32 mouse cellular contexts compared by ENCODE assay signal in genomic region chr1:82879172-82879571, GRCm38 (mm10). TPM values are rescaled to one million over a fixed set of nuclear protein-coding genes. Genes with fewer than 3 reads are reported as not detected.
DNase-seq lines count a peak whose midpoint lies in the region; ATAC-seq lines count a peak whose summit lies in the region.
"Had no signal": no experiment of that assay in that cellular context is flagged by ENCODE, and none has a peak within 500 bp of the region (broad histone marks: within the 10 kb centered on the region; RNA-seq: fewer than 3 reads in every experiment).

No protein-coding gene starts in this region.

- H3K27me3 ChIP-seq in intestine, embryonic 16.5 days (replicated peaks; ENCODE audit: control insufficient read depth, insufficient read depth, low read length) = no peaks in the 10 kb centered on the region
- H3K27me3 ChIP-seq in liver, embryonic 11.5 days (replicated peaks; ENCODE audit: control insufficient read depth, insufficient read depth, low read length) = no peaks in the 10 kb centered on the region
- no peaks in the 10 kb centered on the region for H3K27me3 ChIP-seq in heart, embryonic 11.5 days (ENCODE audit: control insufficient read depth, insufficient read depth, low read length)
- H3K27me3 ChIP-seq: embryonic facial prominence, embryonic 12.5 days; forebrain, embryonic 12.5 days; heart, embryonic 15.5 days; hindbrain, embryonic 13.5 days; limb, embryonic 15.5 days; liver, embryonic 15.5 days; midbrain, embryonic 15.5 days; neural tube, embryonic 12.5 days; Patski had no signal

- no peak overlapping the region for H3K27ac ChIP-seq in intestine, embryonic 16.5 days (ENCODE audit: low read length)
- no peak overlapping the region for H3K27ac ChIP-seq in liver, embryonic 11.5 days (ENCODE audit: low read depth, low read length)
- no peak overlapping the region for H3K27ac ChIP-seq in heart, embryonic 11.5 days (ENCODE audit: low read depth, low read length)
- H3K27ac ChIP-seq: embryonic facial prominence, embryonic 12.5 days; forebrain, embryonic 12.5 days; heart, embryonic 15.5 days; hindbrain, embryonic 13.5 days; left cerebral cortex, adult 2 months; limb, embryonic 15.5 days; liver, embryonic 15.5 days; midbrain, embryonic 15.5 days; neural tube, embryonic 12.5 days had no signal

- H3K4me3 ChIP-seq in intestine, embryonic 16.5 days (ENCODE audit: low read length) = no peak overlapping the region
- no peak overlapping the region for H3K4me3 ChIP-seq in liver, embryonic 11.5 days (ENCODE audit: low read depth, low read length)
- H3K4me3 ChIP-seq in heart, embryonic 11.5 days (ENCODE audit: low read depth, low read length) = no peak overlapping the region
- H3K4me3 ChIP-seq: embryonic facial prominence, embryonic 12.5 days; forebrain, embryonic 12.5 days; heart, embryonic 15.5 days; hindbrain, embryonic 13.5 days; left cerebral cortex, adult 2 months; limb, embryonic 15.5 days; liver, embryonic 15.5 days; midbrain, embryonic 15.5 days; neural tube, embryonic 12.5 days had no signal

- DNase-seq in right cerebral cortex, adult 2 months (ENCODE audit: low spot score in 2 of 2) = peak; percentile 23 to 25
- DNase-seq in right cerebral cortex, postnatal 14 days = no peak
- no peak for DNase-seq in liver, embryonic 11.5 days (ENCODE audit: low spot score)
- DNase-seq: adrenal gland, adult 2 months; B cell, adult 2 months; cerebellum, adult 18-20 months; cerebellum, postnatal 14 days; heart, postnatal 36 days; kidney, adult 11 months; kidney, postnatal 4 days; layer of hippocampus, adult 9-11 months; left cerebral cortex, postnatal 4 days; lung, postnatal 4 days had no signal

- no peak overlapping the region for H3K9ac ChIP-seq in intestine, embryonic 16.5 days (ENCODE audit: low read depth, low read length)
- no peak overlapping the region for H3K9ac ChIP-seq in liver, embryonic 11.5 days (ENCODE audit: low read depth, low read length)
- H3K9ac ChIP-seq in heart, embryonic 11.5 days (ENCODE audit: low read depth, low read length) = no peak overlapping the region
- H3K9ac ChIP-seq: embryonic facial prominence, embryonic 12.5 days; forebrain, embryonic 12.5 days; heart, embryonic 15.5 days; hindbrain, embryonic 13.5 days; limb, embryonic 15.5 days; liver, embryonic 15.5 days; midbrain, embryonic 15.5 days; neural tube, embryonic 12.5 days had no signal

- peaks cover 8% of the 10 kb centered on the region; the same call in 1 of the 2 replicates for H3K36me3 ChIP-seq in intestine, embryonic 16.5 days (ENCODE audit: control insufficient read depth, insufficient read depth, low read length)
- peaks cover 14% of the 10 kb centered on the region for H3K36me3 ChIP-seq in liver, embryonic 11.5 days (ENCODE audit: control insufficient read depth, insufficient read depth, low read length)
- H3K36me3 ChIP-seq in heart, embryonic 11.5 days (ENCODE audit: control insufficient read depth, insufficient read depth, low read length) = peaks cover 8% of the 10 kb centered on the region; the same call in 1 of the 2 replicates

- no peaks in the 10 kb centered on the region for H3K4me1 ChIP-seq in intestine, embryonic 16.5 days (ENCODE audit: control insufficient read depth, insufficient read depth, low read length)
- no peaks in the 10 kb centered on the region for H3K4me1 ChIP-seq in liver, embryonic 11.5 days (replicated peaks; ENCODE audit: control insufficient read depth, insufficient read depth, low read length)
- no peaks in the 10 kb centered on the region for H3K4me1 ChIP-seq in heart, embryonic 11.5 days (ENCODE audit: control insufficient read depth, insufficient read depth, low read length)
- H3K4me1 ChIP-seq: embryonic facial prominence, embryonic 12.5 days; forebrain, embryonic 12.5 days; heart, embryonic 15.5 days; hindbrain, embryonic 13.5 days; limb, embryonic 15.5 days; liver, embryonic 15.5 days; midbrain, embryonic 15.5 days; neural tube, embryonic 12.5 days had no signal

- ATAC-seq in activated CD4-positive, CD25-positive, alpha-beta regulatory T cell, adult 4 months = peak; percentile 74
- ATAC-seq in intestine, embryonic 16.5 days = peak; percentile 79; the same call in 1 of the 2 replicates
- ATAC-seq in liver, embryonic 11.5 days (replicated peaks; ENCODE audit: low FRiP score) = no peak
- no peak for ATAC-seq in heart, embryonic 11.5 days (replicated peaks; ENCODE audit: insufficient number of reproducible peaks, low FRiP score, low TSS enrichment)
- no peak for ATAC-seq in megakaryocyte-erythroid progenitor cell, adult 5-6 weeks (replicated peaks; ENCODE audit: low FRiP score, low TSS enrichment, poor library complexity, severe bottlenecking)
- ATAC-seq: midbrain, embryonic 15.5 days; Patski had no signal

- H3K9me3 ChIP-seq in intestine, embryonic 16.5 days (ENCODE audit: control insufficient read depth, low read length) = no peaks in the 10 kb centered on the region
- H3K9me3 ChIP-seq in liver, embryonic 11.5 days (ENCODE audit: control insufficient read depth, low read length) = no peaks in the 10 kb centered on the region
- no peaks in the 10 kb centered on the region for H3K9me3 ChIP-seq in heart, embryonic 11.5 days (replicated peaks; ENCODE audit: control insufficient read depth, low read length)
- H3K9me3 ChIP-seq: embryonic facial prominence, embryonic 12.5 days; forebrain, embryonic 12.5 days; heart, embryonic 15.5 days; hindbrain, embryonic 13.5 days; limb, embryonic 15.5 days; liver, embryonic 15.5 days; midbrain, embryonic 15.5 days; neural tube, embryonic 12.5 days had no signal

- WGBS in intestine, embryonic 16.5 days = 54% methylated on average over 2 of the region's 2 CpGs
- WGBS in liver, embryonic 11.5 days = 71% methylated on average over 2 of the region's 2 CpGs
- WGBS in heart, embryonic 11.5 days (ENCODE audit: insufficient replicate concordance) = 66% methylated on average over 2 of the region's 2 CpGs

- H3K4me2 ChIP-seq in intestine, embryonic 16.5 days (ENCODE audit: low read depth, low read length) = no peak overlapping the region
- no peak overlapping the region for H3K4me2 ChIP-seq in liver, embryonic 11.5 days
- no peak overlapping the region for H3K4me2 ChIP-seq in heart, embryonic 11.5 days
- H3K4me2 ChIP-seq: embryonic facial prominence, embryonic 12.5 days; forebrain, embryonic 12.5 days; heart, embryonic 15.5 days; hindbrain, embryonic 13.5 days; limb, embryonic 15.5 days; liver, embryonic 15.5 days; midbrain, embryonic 15.5 days; neural tube, embryonic 12.5 days had no signal

RNA-seq across cellular contexts. Expression of gene A030005L19Rik, which starts 34.0 kb away (rescaled TPM):
- polyA plus RNA-seq in activated CD4-positive, CD25-positive, alpha-beta regulatory T cell, adult 4 months (2017; shearing (Covaris generic)) = 1 to 10 TPM; 1.6 to 2.5 TPM
- not detected in 2 replicates for polyA plus RNA-seq in intestine, embryonic 16.5 days (2015; fragmentation: Nextera tagmentation; extraction: Ambion mirVana)
- polyA plus RNA-seq in liver, embryonic 11.5 days (2014; fragmentation: Nextera tagmentation; extraction: Ambion mirVana) = not detected in 2 replicates
- 0.38 and 0.40 TPM in 2 replicates for polyA plus RNA-seq in heart, embryonic 11.5 days (2014; fragmentation: Nextera tagmentation; extraction: Ambion mirVana)
- total RNA-seq in megakaryocyte-erythroid progenitor cell, adult 5-6 weeks (2014; fragmentation: Nextera tagmentation) = not detected in 2 replicates
- not detected in 2 replicates for total RNA-seq in megakaryocyte-erythroid progenitor cell, adult 5-6 weeks (2017)
- total RNA-seq: adrenal gland, adult 2 months; gastrocnemius, adult 8-10 months; granulocyte monocyte progenitor cell, adult 5-6 weeks had no signal
- polyA plus RNA-seq: embryonic facial prominence, embryonic 12.5 days; forebrain, embryonic 12.5 days; kidney, embryonic 16.5 days; lung, embryonic 16.5 days; Patski had no signal

RNA-seq across cellular contexts. Expression of gene Agfg1, which starts 39.9 kb away (rescaled TPM):
- polyA plus RNA-seq in activated CD4-positive, CD25-positive, alpha-beta regulatory T cell, adult 4 months (2017; shearing (Covaris generic)) = 10 to 100 TPM; 37.1 to 42.3 TPM
- polyA plus RNA-seq in intestine, embryonic 16.5 days (2015; fragmentation: Nextera tagmentation; extraction: Ambion mirVana) = 14.1 and 31.8 TPM in 2 replicates
- 47.6 and 58.7 TPM in 2 replicates for polyA plus RNA-seq in liver, embryonic 11.5 days (2014; fragmentation: Nextera tagmentation; extraction: Ambion mirVana)
- polyA plus RNA-seq in heart, embryonic 11.5 days (2014; fragmentation: Nextera tagmentation; extraction: Ambion mirVana) = 42.2 and 43.8 TPM in 2 replicates
- 30.1 and 39.6 TPM in 2 replicates for total RNA-seq in megakaryocyte-erythroid progenitor cell, adult 5-6 weeks (2014; fragmentation: Nextera tagmentation)
- total RNA-seq in megakaryocyte-erythroid progenitor cell, adult 5-6 weeks (2017) = 32.5 and 42.1 TPM in 2 replicates

RNA-seq across cellular contexts. Expression of gene A030014E15Rik, which starts 45.5 kb away (rescaled TPM):
- polyA plus RNA-seq in activated CD4-positive, CD25-positive, alpha-beta regulatory T cell, adult 4 months (2017; shearing (Covaris generic)) = not detected
- not detected in 2 replicates for polyA plus RNA-seq in intestine, embryonic 16.5 days (2015; fragmentation: Nextera tagmentation; extraction: Ambion mirVana)
- not detected in 2 replicates for polyA plus RNA-seq in liver, embryonic 11.5 days (2014; fragmentation: Nextera tagmentation; extraction: Ambion mirVana)
- not detected in 2 replicates for polyA plus RNA-seq in heart, embryonic 11.5 days (2014; fragmentation: Nextera tagmentation; extraction: Ambion mirVana)
- not detected in 2 replicates for total RNA-seq in megakaryocyte-erythroid progenitor cell, adult 5-6 weeks (2014; fragmentation: Nextera tagmentation)
- total RNA-seq in megakaryocyte-erythroid progenitor cell, adult 5-6 weeks (2017) = not detected in 2 replicates
- total RNA-seq: adrenal gland, adult 2 months; gastrocnemius, adult 8-10 months; granulocyte monocyte progenitor cell, adult 5-6 weeks; heart, postnatal 36 days; left cerebral cortex, adult 2 months; left cerebral cortex, postnatal 4 days had no signal
- polyA plus RNA-seq: adrenal gland, adult 2 months; embryonic facial prominence, embryonic 12.5 days; forebrain, embryonic 12.5 days; heart, embryonic 15.5 days; hindbrain, embryonic 13.5 days; kidney, embryonic 16.5 days; limb, embryonic 15.5 days; liver, embryonic 15.5 days; lung, embryonic 16.5 days; midbrain, embryonic 15.5 days; neural tube, embryonic 12.5 days; Patski; thymus, postnatal 0 days had no signal

RNA-seq across cellular contexts. Expression of gene Gm6217, which starts 52.0 kb away (rescaled TPM):
- polyA plus RNA-seq in activated CD4-positive, CD25-positive, alpha-beta regulatory T cell, adult 4 months (2017; shearing (Covaris generic)) = not detected
- polyA plus RNA-seq in intestine, embryonic 16.5 days (2015; fragmentation: Nextera tagmentation; extraction: Ambion mirVana) = not detected in 2 replicates
- not detected in 2 replicates for polyA plus RNA-seq in liver, embryonic 11.5 days (2014; fragmentation: Nextera tagmentation; extraction: Ambion mirVana)
- polyA plus RNA-seq in heart, embryonic 11.5 days (2014; fragmentation: Nextera tagmentation; extraction: Ambion mirVana) = not detected in 2 replicates
- not detected in 2 replicates for total RNA-seq in megakaryocyte-erythroid progenitor cell, adult 5-6 weeks (2014; fragmentation: Nextera tagmentation)
- total RNA-seq in megakaryocyte-erythroid progenitor cell, adult 5-6 weeks (2017) = not detected in 2 replicates
- total RNA-seq: adrenal gland, adult 2 months; gastrocnemius, adult 8-10 months; granulocyte monocyte progenitor cell, adult 5-6 weeks; heart, postnatal 36 days; left cerebral cortex, adult 2 months; left cerebral cortex, postnatal 4 days had no signal
- polyA plus RNA-seq: adrenal gland, adult 2 months; embryonic facial prominence, embryonic 12.5 days; forebrain, embryonic 12.5 days; heart, embryonic 15.5 days; hindbrain, embryonic 13.5 days; kidney, embryonic 16.5 days; limb, embryonic 15.5 days; liver, embryonic 15.5 days; lung, embryonic 16.5 days; midbrain, embryonic 15.5 days; neural tube, embryonic 12.5 days; Patski; thymus, postnatal 0 days had no signal

Comparison
In these comparisons a context has a peak if more than half of its experiments do, and no peak if none do; other contexts are left out.
1. DNase-seq: peak in right cerebral cortex, adult 2 months (2 of 2); none in right cerebral cortex, postnatal 14 days (single experiment) and liver, embryonic 11.5 days (single experiment).
2. ATAC-seq: peak in activated CD4-positive, CD25-positive, alpha-beta regulatory T cell, adult 4 months (single experiment) and intestine, embryonic 16.5 days (single experiment); none in liver, embryonic 11.5 days (single experiment), heart, embryonic 11.5 days (single experiment) and megakaryocyte-erythroid progenitor cell, adult 5-6 weeks (single experiment).